Mouse (Mus musculus): ENCODE data around the gene Mlip.

DNA sequence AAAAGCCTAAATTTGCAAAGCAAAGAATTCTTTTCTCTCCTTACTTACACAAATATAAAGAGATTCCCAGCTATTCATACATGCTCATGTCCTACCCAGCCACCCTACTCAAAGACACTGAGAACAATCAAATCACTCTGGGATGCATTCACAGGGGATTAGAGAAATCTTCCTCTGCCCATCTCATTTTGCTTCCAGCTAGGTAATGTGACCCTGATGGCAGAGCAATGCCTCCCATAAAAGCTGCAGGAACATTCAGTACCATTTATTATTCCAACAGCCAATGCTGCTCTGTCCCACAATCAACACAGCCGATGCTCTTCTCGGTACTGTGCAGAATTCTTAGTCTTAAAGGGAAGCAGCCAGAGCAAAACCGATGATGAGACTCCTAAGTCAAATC, 74.7 kb downstream of the Mlip start:
- no peak for TF ChIP-seq GATA1 (IDR thresholded peaks at IDR 0.05; ENCODE audit: borderline replicate concordance, low read length)
- no peak for TF ChIP-seq FLI1 (IDR thresholded peaks at IDR 0.05; ENCODE audit: low read length)
